Mouse (Mus musculus) erythroblast, embryonic 14.5 days (primary cell): ENCODE measurements around the gene Ltc4s.

Experiments
- GATA1 ChIP-seq: IDR thresholded peaks from 2 replicates; pipeline ENCODE4 v1.6.1; 2012; ENCODE audit warnings: low read length, inconsistent platforms, mixed read lengths
- TAL1 ChIP-seq: IDR thresholded peaks from 3 replicates; pipeline ENCODE4 v1.6.1; 2012; ENCODE audit warnings: low read length, inconsistent platforms, mixed read lengths

DNA sequence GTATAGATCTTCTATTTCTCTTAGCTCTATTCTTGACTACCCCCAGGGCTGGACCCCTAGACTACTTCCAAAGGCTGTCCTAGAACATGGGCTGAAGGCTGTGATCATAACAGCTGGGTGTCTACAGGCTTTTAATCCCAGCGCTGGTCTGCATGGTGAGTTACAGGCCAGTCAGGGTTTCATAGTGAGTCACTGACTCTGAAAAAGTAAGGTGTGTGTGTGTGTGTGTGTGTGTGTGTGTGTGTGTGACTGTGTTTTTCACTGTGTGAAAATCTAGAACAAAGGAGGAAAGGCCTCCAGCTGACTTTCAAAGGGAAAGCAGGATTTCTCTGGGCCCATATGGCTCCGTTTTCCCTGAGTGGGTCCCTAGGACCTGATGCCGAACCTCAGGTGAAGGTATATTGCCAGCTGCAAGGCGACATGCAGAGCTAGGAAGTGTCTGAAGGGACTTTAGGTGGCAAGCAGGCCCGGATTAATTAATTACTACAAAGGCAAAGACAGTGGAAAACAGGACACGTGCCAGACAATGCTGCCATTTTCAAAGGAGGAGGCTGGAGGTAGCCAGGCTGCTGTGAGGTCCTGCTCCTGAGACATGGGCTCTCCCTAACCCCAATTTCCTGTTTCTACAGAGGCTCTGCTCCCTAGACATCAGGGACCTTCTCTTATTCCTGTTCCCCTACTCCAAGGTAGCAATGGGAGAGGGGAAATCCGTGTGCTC lies 15.7 kb downstream of the Ltc4s start:
- no peak for TF ChIP-seq GATA1
- no peak for TF ChIP-seq TAL1
